Mouse (Mus musculus) G1E (cell line): ENCODE measurements around the gene Eed. TPM values are rescaled to one million over a fixed set of nuclear protein-coding genes. Genes with fewer than 3 reads are reported as not detected.
"Not testable (repeated sequence)": the region's sequence is repeated elsewhere in the genome, so short reads cannot be mapped to it uniquely, and the experiment has no call there.

Source experiments
- ATAC-seq: 2 replicates; pipeline ENCODE4 v1.8.0; 2016; ENCODE audit warnings: mild to moderate bottlenecking; ENCODE audit not compliant: insufficient number of reproducible peaks, poor library complexity, low FRiP score, severe bottlenecking; ENCODE audit errors: extremely low read depth
- DNase-seq: peaks from one replicate; pipeline ENCODE4 v3.0.0; 2012; ENCODE audit warnings: low spot score
- H3K27me3 ChIP-seq: 2 replicates; pipeline ENCODE4 v1.6.1; 2012; ENCODE audit warnings: mild to moderate bottlenecking, low read length, inconsistent platforms; ENCODE audit not compliant: insufficient read depth
- H3K36me3 ChIP-seq: replicated peaks from 2 replicates; pipeline ENCODE3; 2012; ENCODE audit warnings: mild to moderate bottlenecking, inconsistent platforms
- H3K4me1 ChIP-seq: 2 replicates; pipeline ENCODE4 v1.6.1; 2012; ENCODE audit warnings: low read depth, low read length, inconsistent platforms, mixed read lengths; ENCODE audit not compliant: insufficient read depth
- H3K4me3 ChIP-seq: 2 replicates; pipeline ENCODE4 v1.5.1; 2012; ENCODE audit warnings: low read depth, mild to moderate bottlenecking, inconsistent platforms, low read length, moderate library complexity, mixed read lengths
- H3K9me3 ChIP-seq: replicated peaks from 2 replicates; pipeline ENCODE4 v1.6.1; 2012; ENCODE audit warnings: inconsistent platforms
- CTCF ChIP-seq: IDR thresholded peaks from 2 replicates; pipeline ENCODE4 v1.5.1; 2012; ENCODE audit warnings: low read depth, low read length, inconsistent platforms, mixed read lengths
- GATA1 ChIP-seq: IDR thresholded peaks from 2 replicates; pipeline ENCODE4 v1.6.1; 2012; ENCODE audit warnings: borderline replicate concordance, low read length, inconsistent platforms, mixed read lengths
- GATA2 ChIP-seq: IDR thresholded peaks from 2 replicates; pipeline ENCODE4 v1.6.1; 2012; ENCODE audit warnings: low read depth, low read length, inconsistent platforms, borderline replicate concordance
- POLR2AphosphoS5 ChIP-seq: IDR thresholded peaks from 2 replicates; pipeline ENCODE4 v1.6.1; 2012; ENCODE audit warnings: low read depth, low read length, inconsistent platforms; ENCODE audit not compliant: insufficient replicate concordance
- TAL1 ChIP-seq: conservative IDR thresholded peaks from 2 replicates; pipeline ENCODE4 v1.6.1; 2012; ENCODE audit warnings: low read depth, low read length, inconsistent platforms, mixed read lengths
- polyA plus RNA-seq: library from polyadenylated mRNA; stranded (reverse); fragments of >175 nt; gene quantifications from 2 replicates; pipeline ENCODE4 v1.2.3, GENCODE M21; 2012
- total RNA-seq, 2 experiments: library from RNA; stranded (forward) in 1 of 2; stranded (reverse) in 1 of 2; fragments of 200-1000 nt in 1 of 2; fragments of >200 nt in 1 of 2; fragmentation: Nextera tagmentation in 1 of 2; gene quantifications; 2 replicates each; pipeline ENCODE4 v1.2.3; 2014 to 2017

Gene Eed
- total and polyA plus RNA-seq, 3 experiments = 83.5 to 195 (median 137) TPM

DNA sequence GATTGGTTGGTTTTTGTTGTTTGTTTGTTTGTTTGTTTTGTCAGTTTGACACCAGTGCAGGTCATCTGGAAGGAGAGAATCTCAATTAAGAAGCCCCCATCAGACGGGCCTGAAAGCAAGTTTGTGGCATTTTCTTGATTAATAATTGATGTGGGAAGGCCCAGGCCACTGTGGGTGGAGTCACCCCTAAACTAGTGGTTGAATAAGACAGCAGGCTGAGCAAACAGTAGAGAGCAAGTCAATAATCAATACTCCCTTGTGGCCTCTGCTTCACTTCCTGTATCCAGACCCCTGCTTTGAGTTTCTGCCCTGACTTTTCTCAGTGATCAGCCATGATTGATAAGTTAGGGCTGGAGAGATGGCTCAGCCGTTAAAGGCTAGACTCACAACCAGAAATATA lies 21.6 kb upstream of the Eed start:
- ATAC-seq = no peak
- H3K27me3 ChIP-seq = peaks cover 24% of the 10 kb centered on the region
- H3K4me1 ChIP-seq = no peaks in the 10 kb centered on the region
- no peaks in the 10 kb centered on the region for H3K36me3 ChIP-seq
- no peaks in the 10 kb centered on the region for H3K9me3 ChIP-seq
- TF ChIP-seq GATA1 = no peak
- no peak for TF ChIP-seq CTCF
- no peak for TF ChIP-seq POLR2AphosphoS5
- TF ChIP-seq GATA2 = no peak
- TF ChIP-seq TAL1 = no peak
- DNase-seq = no peak
- no peak overlapping the region for H3K4me3 ChIP-seq

DNA sequence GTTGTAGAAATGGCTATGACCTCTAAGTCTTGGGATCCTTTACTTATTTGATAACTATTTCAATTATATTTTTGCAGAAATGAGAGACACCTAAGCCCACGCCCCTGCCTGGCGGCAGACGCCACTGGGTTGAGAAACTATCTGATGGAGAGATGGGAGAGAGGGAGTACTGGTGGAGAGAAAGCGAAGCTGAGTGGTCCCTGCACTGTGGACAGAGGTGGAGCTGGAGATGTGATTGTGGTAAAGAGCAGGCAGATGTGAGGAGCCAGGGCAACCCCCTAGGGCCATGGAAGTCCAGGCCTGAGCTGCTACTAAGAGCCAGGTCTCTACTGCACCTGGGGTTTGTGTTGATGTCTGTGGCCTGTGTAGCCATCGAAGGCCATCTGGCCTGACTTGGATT lies 18.7 kb upstream of the Eed start:
- peaks cover 25% of the 10 kb centered on the region for H3K27me3 ChIP-seq
- ATAC-seq (no peak), DNase-seq (no peak)
- no peaks in the 10 kb centered on the region for H3K4me1 ChIP-seq
- no peaks in the 10 kb centered on the region for H3K9me3 ChIP-seq
- TF ChIP-seq POLR2AphosphoS5 = no peak
- TF ChIP-seq TAL1 = no peak
- TF ChIP-seq GATA1 = no peak
- TF ChIP-seq GATA2 = no peak
- TF ChIP-seq CTCF = no peak
- H3K4me3 ChIP-seq = no peak overlapping the region
- H3K36me3 ChIP-seq = no peaks in the 10 kb centered on the region

DNA sequence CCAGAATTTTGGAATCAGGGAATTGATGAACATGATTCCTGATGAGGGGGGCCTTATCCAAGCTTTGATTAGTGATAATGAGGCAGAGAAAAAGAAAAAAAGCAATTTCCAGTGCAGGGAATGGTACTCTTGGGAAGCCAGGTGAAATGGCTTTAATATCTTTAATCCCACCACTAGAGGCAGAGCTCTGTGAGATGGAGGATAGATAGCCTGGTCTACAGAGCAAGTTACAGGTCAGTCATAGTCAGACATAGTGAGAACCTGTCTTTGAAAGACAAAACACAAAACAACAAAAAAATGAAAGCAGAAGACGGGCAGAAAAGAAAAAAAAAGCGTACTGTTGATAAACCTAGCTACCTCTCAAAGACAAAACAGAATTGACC lies 17.8 kb upstream of the Eed start:
- Histone ChIP-seq H3K27me3 (peaks cover 29% of the 10 kb centered on the region), H3K9me3 (no peaks in the 10 kb centered on the region), H3K4me3 (no peak overlapping the region), H3K4me1 (no peaks in the 10 kb centered on the region), H3K36me3 (no peaks in the 10 kb centered on the region)
- DNase-seq (no peak), ATAC-seq (no peak)
- TF ChIP-seq TAL1 (no peak), GATA2 (no peak), POLR2AphosphoS5 (no peak), CTCF (no peak), GATA1 (no peak)

DNA sequence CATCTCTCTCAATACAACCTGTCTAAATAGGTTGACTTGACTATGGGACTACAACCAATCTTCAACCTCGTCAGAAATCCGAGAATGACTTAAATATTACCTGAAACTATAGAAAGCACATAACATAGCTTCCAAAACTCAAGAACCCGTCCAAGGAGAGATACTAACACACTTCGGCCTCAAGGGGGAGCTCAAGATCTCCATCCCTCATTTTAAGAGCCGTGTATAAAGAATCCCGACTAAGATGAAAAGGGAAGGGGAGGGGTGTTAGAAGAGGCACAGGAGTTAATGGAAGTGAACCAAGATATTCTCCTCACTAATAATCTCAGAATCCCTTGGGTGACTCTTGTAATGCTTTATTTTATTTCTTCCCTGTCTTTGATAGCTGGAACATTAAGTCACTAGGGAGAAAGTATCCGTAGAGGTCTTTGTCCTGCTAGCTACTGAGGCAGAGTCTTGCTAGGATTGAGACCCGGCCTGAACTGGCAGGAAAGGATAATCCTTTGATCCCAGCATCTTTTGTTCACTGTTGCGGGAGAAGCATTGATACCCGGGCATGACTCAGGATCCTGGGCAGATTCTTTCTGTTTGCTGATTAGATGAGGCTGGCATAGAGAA lies 17.3 kb upstream of the Eed start:
- no peaks in the 10 kb centered on the region for H3K36me3 ChIP-seq
- no peaks in the 10 kb centered on the region for H3K9me3 ChIP-seq
- ATAC-seq = no peak
- peak; percentile 39 for DNase-seq
- H3K27me3 ChIP-seq = peaks cover 26% of the 10 kb centered on the region
- no peak overlapping the region for H3K4me3 ChIP-seq
- no peaks in the 10 kb centered on the region for H3K4me1 ChIP-seq
- TF ChIP-seq CTCF (peak; percentile 47; the same call in 1 of the 2 replicates), GATA2 (no peak), GATA1 (no peak), POLR2AphosphoS5 (no peak), TAL1 (no peak)

DNA sequence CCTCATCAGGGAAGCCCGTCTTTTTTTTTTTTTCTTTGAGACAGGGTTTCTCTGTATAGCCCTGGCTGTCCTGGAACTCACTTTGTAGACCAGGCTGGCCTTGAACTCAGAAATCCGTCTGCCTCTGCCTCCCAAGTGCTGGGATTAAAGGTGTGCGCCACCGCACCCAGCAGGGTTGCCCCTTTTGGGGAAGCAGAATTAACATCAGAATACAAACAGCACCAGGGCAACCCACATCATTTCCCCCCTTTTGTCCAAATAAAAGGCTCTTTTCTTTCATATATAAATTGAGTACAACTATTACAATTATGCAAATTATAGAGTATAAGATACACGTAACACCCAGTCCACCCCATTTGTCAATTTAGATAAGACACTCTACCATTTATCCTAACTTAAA lies 16.7 kb upstream of the Eed start:
- not testable (repeated sequence) for DNase-seq, ATAC-seq

DNA sequence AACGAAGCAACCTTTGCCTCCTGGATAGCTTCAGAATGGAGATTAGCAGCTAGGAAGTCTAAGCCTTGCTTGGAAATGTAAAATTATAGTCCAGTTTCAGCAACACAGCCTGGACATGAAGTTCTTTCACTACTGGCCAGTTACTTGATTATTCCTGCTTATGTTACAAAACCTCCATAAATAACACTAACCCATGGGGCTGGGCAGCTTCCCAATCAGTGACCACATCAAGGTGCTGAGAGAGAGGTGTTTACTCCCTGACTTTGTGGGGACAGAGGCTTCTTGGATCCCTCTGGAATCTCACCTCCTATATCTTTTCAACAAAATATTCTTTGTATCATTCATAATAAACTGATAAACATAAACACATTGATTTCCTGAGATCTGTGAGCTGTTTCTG lies 12.3 kb upstream of the Eed start:
- ATAC-seq (no peak), DNase-seq (no peak)
- Histone ChIP-seq H3K4me1 (no peaks in the 10 kb centered on the region), H3K27me3 (peaks cover 25% of the 10 kb centered on the region), H3K4me3 (no peak overlapping the region), H3K9me3 (no peaks in the 10 kb centered on the region), H3K36me3 (no peaks in the 10 kb centered on the region)
- TF ChIP-seq POLR2AphosphoS5 (no peak), TAL1 (no peak), CTCF (no peak), GATA1 (no peak), GATA2 (no peak)

More for the DNA sequence above, 16.7 kb upstream of the Eed start:
- H3K27me3 ChIP-seq = peaks cover 26% of the 10 kb centered on the region
- H3K9me3 ChIP-seq, H3K36me3 ChIP-seq, H3K4me1 ChIP-seq, H3K4me3 ChIP-seq: not testable (repeated sequence)

DNA sequence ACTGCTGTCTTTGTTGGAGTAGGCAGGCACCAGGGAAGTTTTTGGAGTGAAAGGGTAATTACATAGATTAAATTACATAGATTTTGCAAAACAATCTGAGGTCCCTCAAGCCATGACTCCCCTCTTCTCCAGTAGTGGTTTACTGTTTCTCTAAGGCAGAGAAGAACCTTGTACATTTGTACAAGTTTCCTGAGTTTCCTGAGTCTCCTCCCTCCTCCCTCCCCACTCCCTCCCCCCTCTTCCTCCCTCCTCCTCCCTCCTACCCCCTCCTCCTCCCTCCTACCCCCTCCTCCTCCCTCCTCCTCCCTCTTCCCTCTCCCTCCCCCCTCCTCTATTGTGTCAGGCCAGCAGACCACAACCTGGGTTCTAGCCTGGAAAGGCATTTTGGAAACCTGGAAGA lies 3.6 kb upstream of the Eed start:
- no peak overlapping the region for H3K4me3 ChIP-seq
- peaks cover 2% of the 10 kb centered on the region for H3K4me1 ChIP-seq
- DNase-seq (no peak), ATAC-seq (no peak)
- no peaks in the 10 kb centered on the region for H3K9me3 ChIP-seq
- H3K36me3 ChIP-seq = no peaks in the 10 kb centered on the region
- TF ChIP-seq TAL1 (no peak), GATA1 (no peak), POLR2AphosphoS5 (no peak), GATA2 (no peak), CTCF (no peak)
- 0 out of 2 replicates have a peak, but pooled peaks cover under 1% of the 10 kb centered on the region for H3K27me3 ChIP-seq
